Mouse (Mus musculus) limb, embryonic 14.5 days (tissue): ENCODE results near the gene Chrm2. TPM values are rescaled to one million over a fixed set of nuclear protein-coding genes. Genes with fewer than 3 reads are reported as not detected.

Experiments used
- ATAC-seq: fragments of 200-750 bp; cut with Nextera tagmentation; 2 replicates; pipeline ENCODE4 v1.8.0; 2017; ENCODE audit warnings: low read depth, moderate number of reproducible peaks, moderate TSS enrichment; ENCODE audit not compliant: low FRiP score
- DNase-seq: peaks from one replicate; pipeline ENCODE4 v3.0.0-alpha.2; 2015; ENCODE audit warnings: low spot score
- H3K27ac ChIP-seq: fragments of 300-500 bp; sonication (generic); replicated peaks from 2 replicates; pipeline ENCODE4 v1.5.1; 2014; ENCODE audit warnings: low read depth, mild to moderate bottlenecking, low read length, moderate library complexity, mixed read lengths
- H3K27me3 ChIP-seq: fragments of 300-500 bp; sonication (generic); 2 replicates; pipeline ENCODE4 v1.6.1; 2014; ENCODE audit warnings: low read length, mixed read lengths; ENCODE audit not compliant: control insufficient read depth, insufficient read depth
- H3K36me3 ChIP-seq: fragments of 300-500 bp; sonication (generic); 2 replicates; pipeline ENCODE4 v1.6.1; 2014; ENCODE audit warnings: mild to moderate bottlenecking, low read length, moderate library complexity, mixed read lengths; ENCODE audit not compliant: control insufficient read depth, insufficient read depth
- H3K4me1 ChIP-seq: fragments of 300-500 bp; sonication (generic); 2 replicates; pipeline ENCODE4 v1.6.1; 2014; ENCODE audit warnings: antibody characterized with exemption, low read length, mixed read lengths; ENCODE audit not compliant: control insufficient read depth, insufficient read depth
- H3K4me2 ChIP-seq: fragments of 300-500 bp; sonication (generic); replicated peaks from 2 replicates; pipeline ENCODE4 v1.6.1; 2014; ENCODE audit warnings: low read depth, mild to moderate bottlenecking, low read length, moderate library complexity; ENCODE audit not compliant: severe bottlenecking
- H3K4me3 ChIP-seq: fragments of 300-500 bp; sonication (generic); replicated peaks from 2 replicates; pipeline ENCODE4 v1.5.1; 2014; ENCODE audit warnings: low read length
- H3K9ac ChIP-seq: fragments of 300-500 bp; sonication (generic); 2 replicates; pipeline ENCODE4 v1.6.1; 2014; ENCODE audit warnings: mild to moderate bottlenecking, low read depth, low read length, moderate library complexity; ENCODE audit not compliant: severe bottlenecking
- H3K9me3 ChIP-seq: fragments of 300-500 bp; sonication (generic); 2 replicates; pipeline ENCODE4 v1.6.1; 2016; ENCODE audit warnings: low read length; ENCODE audit not compliant: control insufficient read depth
- POLR2A ChIP-seq: fragments of 200-500 bp; IDR thresholded peaks from 2 replicates; pipeline ENCODE4 v1.8.0; 2012; ENCODE audit warnings: inconsistent platforms, mild to moderate bottlenecking, moderate library complexity, borderline replicate concordance; ENCODE audit not compliant: insufficient read depth, insufficient read length; ENCODE audit errors: extremely low read depth
- WGBS: fragments of 180-500 bp; shearing (Covaris S2); extraction: QIAGEN DNeasy Blood & Tissue Kit; methylation state at CpG from one replicate; pipeline ENCODE4 v1.1.7; 2014; 5-methylcytosine and 5-hydroxymethylcytosine counted together
- polyA plus RNA-seq, 2 experiments: library from polyadenylated mRNA; depleted of rRNA in 1 of 2; stranded (reverse) in 1 of 2; unstranded in 1 of 2; fragments of >200 nt; fragmentation: Nextera tagmentation in 1 of 2; extraction: Ambion mirVana in 1 of 2; gene quantifications; 2 replicates each; pipeline versions ENCODE4 v1.2.1 to v1.2.3; 2012 to 2014

Gene Chrm2
- polyA plus RNA-seq (2012; rRNA removed) (0.77 and 0.87 TPM in 2 replicates), polyA plus RNA-seq (2014; fragmentation: Nextera tagmentation; extraction: Ambion mirVana) (2.0 and 2.1 TPM in 2 replicates)

GRCm38 (mm10) chr6:36387612-36388400 lies at the start of gene Chrm2:
Chrm2 (plus strand) TSS chr6:36388084.
- peak within 1 kb of the TSS; percentile 46 for H3K9ac ChIP-seq

GRCm38 (mm10) chr6:36373983-36374382 lies 13.9 kb upstream of the Chrm2 start:
- no peaks in the 10 kb centered on the region for H3K36me3 ChIP-seq
- H3K4me3 ChIP-seq = no peak overlapping the region
- ATAC-seq (no peak), DNase-seq (no peak)
- no peak overlapping the region for H3K4me2 ChIP-seq
- H3K27ac ChIP-seq = no peak overlapping the region
- H3K9me3 ChIP-seq = no peaks in the 10 kb centered on the region
- WGBS = 75% methylated on average over 2 of the region's 2 CpGs
- TF ChIP-seq POLR2A = no peak
- H3K9ac ChIP-seq = no peak overlapping the region
- H3K4me1 ChIP-seq = no peaks in the 10 kb centered on the region
- no peaks in the 10 kb centered on the region for H3K27me3 ChIP-seq

More at GRCm38 (mm10) chr6:36387612-36388400, at the start of gene Chrm2:
- H3K27me3 ChIP-seq = peaks cover 36% of the 10 kb centered on the region
- H3K4me2 ChIP-seq = peak within 1 kb of the TSS; percentile 89
- no peak for ATAC-seq
- peak within 1 kb of the TSS; percentile 49 for H3K4me3 ChIP-seq
- no peak within 1 kb of the TSS for H3K27ac ChIP-seq
- H3K36me3 ChIP-seq = no peaks in the 10 kb centered on the region
- H3K9me3 ChIP-seq = no peaks in the 10 kb centered on the region
- H3K4me1 ChIP-seq = peaks cover 10% of the 10 kb centered on the region; the same call in 1 of the 2 replicates
- 3% methylated on average over 30 of the region's 30 CpGs for WGBS
- no peak for TF ChIP-seq POLR2A
- DNase-seq = peak; percentile 3

DNA sequence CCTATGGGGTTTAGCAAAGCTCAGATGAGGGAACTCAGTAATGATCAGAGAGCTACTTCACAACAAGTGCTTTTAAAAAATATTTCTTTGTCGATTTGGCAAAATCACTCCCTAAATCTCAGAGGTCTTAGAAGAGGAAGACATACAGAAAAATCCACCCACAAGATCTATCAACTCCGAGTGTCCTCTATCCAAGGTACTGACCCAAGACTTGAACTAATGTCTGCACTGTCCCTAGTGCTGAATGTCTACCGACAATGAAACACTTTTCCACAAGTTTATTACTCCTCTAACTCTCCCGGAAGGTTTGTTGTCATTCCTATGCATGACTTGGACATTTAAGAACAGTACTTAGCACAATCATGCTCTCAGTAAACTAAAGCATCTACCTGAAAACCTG lies 9.9 kb upstream of the Chrm2 start:
- ATAC-seq = no peak
- no peaks in the 10 kb centered on the region for H3K9me3 ChIP-seq
- no peak overlapping the region for H3K4me3 ChIP-seq
- WGBS = 56% methylated on average over 4 of the region's 4 CpGs
- H3K4me1 ChIP-seq = no peaks in the 10 kb centered on the region
- H3K9ac ChIP-seq = no peak overlapping the region
- H3K27me3 ChIP-seq = no peaks in the 10 kb centered on the region
- no peak overlapping the region for H3K27ac ChIP-seq
- no peak overlapping the region for H3K4me2 ChIP-seq
- TF ChIP-seq POLR2A = no peak
- H3K36me3 ChIP-seq = no peaks in the 10 kb centered on the region
- DNase-seq = peak; percentile 10

DNA sequence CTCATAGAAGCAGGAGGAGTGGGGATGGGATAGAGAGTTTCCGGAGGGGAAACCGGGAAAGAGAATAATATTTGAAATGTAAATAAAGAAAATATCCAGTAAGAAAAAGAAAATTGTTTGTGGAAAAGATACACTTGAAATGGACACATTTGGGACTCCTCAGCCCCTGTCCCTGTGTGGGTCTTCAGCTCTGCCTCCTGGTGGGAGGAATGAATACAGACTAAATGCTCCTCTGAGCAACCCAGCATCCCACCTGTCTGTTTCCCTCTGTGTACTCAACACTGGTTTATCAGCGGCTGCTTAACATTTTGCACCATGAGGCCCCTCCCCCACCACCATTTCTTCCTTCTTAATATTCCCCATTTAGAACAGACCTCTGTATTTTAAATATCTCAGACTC lies 3.8 kb upstream of the Chrm2 start:
- no peak for TF ChIP-seq POLR2A
- H3K4me3 ChIP-seq = no peak overlapping the region
- WGBS = 49% methylated on average over 3 of the region's 3 CpGs

DNA sequence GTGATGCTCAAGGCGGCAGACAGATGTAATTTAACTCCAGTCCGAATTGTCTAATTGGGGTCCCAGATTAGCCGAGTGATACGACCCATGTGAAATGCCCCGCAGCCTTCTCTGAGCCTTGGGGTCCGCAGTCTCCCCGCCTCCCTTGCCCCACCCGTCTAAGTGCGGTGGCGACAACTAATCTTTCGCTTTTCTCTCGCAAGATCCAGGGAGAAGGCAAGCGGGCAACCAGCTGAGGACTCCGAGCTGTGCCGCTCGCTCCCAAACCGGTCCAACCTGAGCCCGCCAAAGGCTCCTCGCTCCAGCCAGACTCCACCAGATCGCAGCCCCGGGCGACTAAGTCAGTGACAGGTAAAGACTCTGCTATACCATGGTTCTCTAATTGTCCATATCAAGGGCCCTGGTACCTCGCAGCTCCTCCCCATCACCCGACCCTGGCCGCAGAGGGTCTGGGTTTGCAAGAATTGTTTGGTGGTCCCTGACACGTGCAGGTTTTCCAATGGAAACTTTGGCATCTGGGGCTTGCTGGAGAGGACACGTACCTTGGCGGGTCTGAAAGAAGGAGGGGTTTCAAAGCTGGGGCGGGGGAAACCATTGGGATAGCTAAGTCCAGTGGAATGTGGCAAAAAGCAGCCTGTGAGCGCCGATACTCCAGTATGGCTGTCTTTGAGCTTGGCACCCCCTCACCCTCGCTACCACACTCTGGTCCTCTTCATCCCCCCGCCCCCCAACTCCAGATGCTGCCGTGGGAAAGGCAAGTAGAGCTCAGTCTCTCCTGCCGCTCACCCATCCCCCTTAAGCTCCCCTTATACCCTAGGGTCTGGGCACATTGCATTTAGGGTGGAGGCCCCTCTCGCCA lies 746 bp downstream of the Chrm2 start:
- Histone ChIP-seq H3K9ac (peak overlapping the region; percentile 46), H3K4me1 (peaks cover 10% of the 10 kb centered on the region; the same call in 1 of the 2 replicates), H3K4me2 (peak overlapping the region; percentile 89), H3K27me3 (peaks cover 36% of the 10 kb centered on the region), H3K36me3 (no peaks in the 10 kb centered on the region), H3K27ac (no peak overlapping the region), H3K4me3 (peak overlapping the region; percentile 49), H3K9me3 (no peaks in the 10 kb centered on the region)
- DNase-seq = no peak
- no peak for TF ChIP-seq POLR2A
- peak; percentile 26; the same call in 1 of the 2 replicates for ATAC-seq
- under 1% methylated on average over 34 of the region's 36 CpGs for whole genome bisulfite sequencing

More for the DNA sequence above, 3.8 kb upstream of the Chrm2 start:
- ATAC-seq (no peak), DNase-seq (no peak)
- no peak overlapping the region for H3K4me2 ChIP-seq
- H3K9ac ChIP-seq = no peak overlapping the region
- no peak overlapping the region for H3K27ac ChIP-seq
- H3K9me3 ChIP-seq = no peaks in the 10 kb centered on the region
- peaks cover 27% of the 10 kb centered on the region for H3K27me3 ChIP-seq
- H3K36me3 ChIP-seq = no peaks in the 10 kb centered on the region
- peaks cover 4% of the 10 kb centered on the region; the same call in 1 of the 2 replicates for H3K4me1 ChIP-seq
